Mouse (Mus musculus): ENCODE results near the gene Dmtf1.

Gene Dmtf1

GRCm38 (mm10) chr5:9107296-9108089 is 54.1 kb downstream of the Dmtf1 start:
- no peak for DNase-seq (ENCODE audit: low read depth)

- DNase-seq (ENCODE audit: low read depth), result no peak
Observed at GRCm38 (mm10) chr5:9106806-9107205, 54.8 kb downstream of the Dmtf1 start.

DNA sequence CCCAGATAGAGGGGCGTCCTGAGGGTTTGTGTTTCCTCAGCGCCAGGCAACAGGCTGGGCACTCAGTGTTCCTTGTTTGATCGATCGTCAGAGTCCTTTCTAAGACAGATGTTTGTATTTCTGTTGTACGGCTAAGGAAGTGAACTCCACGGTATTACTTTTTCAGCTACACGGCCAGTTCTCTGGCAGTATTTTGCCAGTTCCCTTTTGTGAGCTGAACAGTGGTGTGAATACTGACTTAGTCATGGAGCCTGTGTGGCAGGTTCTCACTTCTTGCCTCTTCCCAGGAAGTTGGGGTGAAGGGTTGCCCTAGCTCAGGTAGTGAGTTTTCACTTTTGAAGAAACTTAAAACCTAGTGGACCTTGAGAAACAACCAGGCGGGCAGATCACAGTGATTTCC is 57.6 kb downstream of the Dmtf1 start:
- DNase-seq (ENCODE audit: low read depth), result no peak

DNA sequence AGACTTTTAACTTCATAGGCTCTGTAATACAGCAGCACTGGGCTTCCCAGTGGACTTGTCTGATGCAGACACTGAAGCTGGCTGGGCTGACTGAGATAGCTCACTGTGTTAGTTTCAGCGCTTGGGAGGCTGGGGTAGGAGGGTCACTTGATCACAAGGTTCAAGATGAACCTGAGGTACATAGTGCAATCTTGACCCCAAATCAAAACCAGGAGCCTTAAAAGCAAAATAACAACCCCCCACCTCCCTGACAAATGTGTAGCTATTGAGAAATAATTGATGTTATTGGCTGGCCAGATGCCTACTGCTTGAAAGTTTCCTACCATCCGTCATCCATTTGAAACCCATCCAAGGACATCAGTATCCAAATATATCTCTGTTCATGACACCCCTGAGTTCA is 58.9 kb downstream of the Dmtf1 start:
- no peak for DNase-seq (ENCODE audit: low read depth)

- DNase-seq (ENCODE audit: low read depth), result peak; percentile 16
Observed at GRCm38 (mm10) chr5:9100849-9101801, 60.5 kb downstream of the Dmtf1 start.

DNA sequence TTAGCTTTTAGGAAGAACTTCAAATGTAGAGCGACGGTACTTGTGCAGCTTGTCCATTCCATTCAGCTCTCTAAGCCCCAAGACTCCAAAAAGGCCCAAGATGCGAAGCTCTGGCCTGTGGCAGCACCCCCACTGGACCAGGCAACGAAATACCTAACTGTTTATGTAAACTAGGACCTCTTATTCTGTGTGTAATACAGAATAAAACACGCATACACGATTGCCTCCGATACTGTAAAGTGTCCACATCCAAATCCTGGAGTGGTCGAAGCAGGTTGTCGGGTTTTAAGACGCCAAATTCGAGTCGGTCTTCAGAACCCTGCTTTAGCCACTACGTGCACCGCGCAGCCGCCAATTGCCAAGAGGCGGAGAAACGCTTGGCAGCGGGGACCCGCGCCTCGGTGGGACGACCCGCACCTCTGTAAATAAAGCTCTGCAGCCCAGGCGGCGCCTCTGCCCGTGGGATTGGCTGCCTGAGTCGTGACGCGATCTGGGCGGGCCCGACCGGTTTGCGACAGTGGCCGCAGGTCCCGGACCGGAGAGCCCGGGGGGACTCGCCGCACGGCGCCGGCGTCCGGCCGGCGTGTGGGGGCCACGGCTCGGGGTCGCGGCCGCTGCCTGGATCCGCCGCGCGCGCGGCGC is 61.2 kb downstream of the Dmtf1 start, which contains the start of gene Tmem243:
TSS of gene Tmem243 (plus strand) at position 462 of the 642 bp plus-strand sequence.
- DNase-seq (ENCODE audit: low read depth), result peak; percentile 52

GRCm38 (mm10) chr5:9093490-9093889 is 68.1 kb downstream of the Dmtf1 start:
- DNase-seq (ENCODE audit: low read depth), result no peak

DNA sequence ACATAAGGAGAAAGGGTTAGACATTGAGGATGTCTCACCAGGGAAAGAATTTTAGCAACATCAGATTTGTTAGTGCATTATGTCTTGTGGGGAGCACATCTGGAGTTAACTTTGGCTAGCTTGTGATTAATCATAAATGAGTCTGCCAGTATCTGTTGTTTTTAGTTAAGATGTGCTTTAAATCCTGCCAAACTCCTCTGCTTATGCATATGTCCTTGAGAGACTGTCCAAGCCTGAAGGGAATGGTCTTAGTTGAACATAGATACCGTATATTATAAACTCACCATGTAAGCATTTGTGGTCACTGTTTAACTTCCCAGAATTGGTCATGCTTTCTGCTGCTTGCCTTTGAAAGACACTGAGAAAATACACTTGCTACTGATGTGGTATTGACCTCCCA is 68.9 kb downstream of the Dmtf1 start:
- DNase-seq (ENCODE audit: low read depth), result no peak

DNA sequence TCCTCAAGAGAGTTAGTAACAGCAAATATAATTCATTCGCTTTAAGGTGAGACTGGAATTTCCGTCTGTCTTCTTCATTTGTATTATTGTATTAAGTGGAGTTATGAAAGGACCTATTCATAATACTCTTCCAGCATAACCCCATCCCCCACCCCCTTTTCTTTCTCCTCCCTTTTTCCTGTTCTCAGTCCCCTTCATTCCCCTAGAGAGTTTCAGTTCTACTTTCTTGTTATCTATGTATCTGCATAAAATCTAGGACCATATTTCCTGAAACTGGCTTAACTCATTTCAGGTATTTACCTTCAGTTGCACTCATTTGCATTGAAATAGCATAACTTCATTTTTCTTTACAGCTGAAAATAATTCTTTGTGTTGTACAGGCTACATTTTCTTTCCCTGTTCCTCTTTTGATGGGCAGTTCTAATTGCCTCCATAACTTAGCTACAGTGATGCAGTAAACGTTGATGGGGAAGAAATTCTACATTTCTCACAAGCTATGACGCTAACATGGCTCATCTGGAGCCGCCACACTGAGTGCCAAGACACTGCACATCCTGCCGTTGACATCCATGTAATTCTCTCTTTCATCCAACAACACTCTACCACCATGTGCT is 71.0 kb downstream of the Dmtf1 start:
- no peak for DNase-seq (ENCODE audit: low read depth)

DNA sequence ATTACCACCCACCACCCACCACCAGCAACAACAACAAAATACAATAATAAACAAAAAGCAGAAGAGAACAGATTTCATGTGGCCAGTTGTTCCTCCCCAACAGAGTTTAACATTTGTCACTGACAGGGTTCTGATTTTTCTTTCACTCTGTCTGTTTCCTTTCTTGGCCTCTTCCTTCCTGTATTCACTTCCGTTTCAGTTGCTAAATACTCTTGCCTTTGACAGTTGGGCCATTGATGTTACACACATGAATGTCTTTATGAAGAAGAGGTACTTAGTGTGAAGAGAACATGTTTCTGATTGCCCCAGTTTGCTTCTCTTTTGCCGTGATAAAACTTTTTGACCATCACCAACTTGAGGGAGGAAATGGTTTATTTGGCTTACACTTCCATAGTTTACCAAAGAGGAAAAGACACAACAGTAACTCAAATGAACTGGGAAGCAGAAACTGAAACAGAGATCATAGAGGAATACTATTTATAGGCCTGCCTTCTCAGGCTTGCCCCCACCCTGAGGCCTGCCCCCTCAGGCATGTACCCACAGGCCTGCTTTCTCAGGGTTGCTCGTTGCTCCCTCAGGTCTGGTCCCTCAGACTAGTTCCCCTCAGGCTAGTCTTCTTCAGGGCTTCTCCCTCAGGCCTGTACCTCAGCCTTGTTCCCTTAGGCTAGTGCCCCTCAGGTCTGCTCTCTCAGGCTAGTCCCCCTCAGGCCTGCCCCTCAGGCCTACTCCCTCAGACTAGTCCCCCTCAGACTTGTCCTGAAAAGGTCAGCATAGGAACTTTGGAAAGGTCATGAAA is 74.5 kb downstream of the Dmtf1 start:
- no peak for DNase-seq (ENCODE audit: low read depth)

DNA sequence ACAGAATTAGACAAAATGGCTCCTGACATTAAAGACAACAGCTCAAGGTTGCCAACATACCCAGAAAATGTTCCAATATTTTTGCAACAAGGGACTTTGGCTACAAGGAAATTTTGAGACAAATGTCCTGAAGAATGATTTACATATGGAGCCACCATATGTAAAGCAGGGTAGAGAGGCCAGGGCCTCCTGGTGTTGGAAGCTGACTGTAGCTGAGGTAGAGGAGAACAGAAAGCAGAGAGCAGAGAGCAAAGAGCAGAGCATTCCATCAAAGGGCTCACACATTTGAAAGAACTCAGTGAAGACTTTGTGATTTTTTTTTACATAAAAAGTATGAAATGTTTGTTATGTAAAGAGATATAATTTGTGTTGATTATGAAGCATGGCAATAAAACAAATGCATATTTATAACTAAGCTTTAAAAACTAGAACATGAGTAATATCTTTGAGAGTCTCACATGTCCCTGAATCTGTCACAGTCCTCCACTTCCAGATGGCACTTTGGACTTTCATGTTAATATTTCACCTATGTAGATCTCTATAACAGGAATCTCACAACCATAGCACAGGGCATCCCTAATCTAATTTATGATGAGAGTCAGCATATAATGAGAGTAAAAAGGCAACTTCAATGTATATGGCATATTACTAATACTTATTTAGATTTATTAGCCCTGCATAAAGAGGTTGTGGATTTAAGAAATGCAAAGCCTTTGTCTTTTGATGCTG is 81.6 kb downstream of the Dmtf1 start:
- DNase-seq (ENCODE audit: low read depth), result no peak

GRCm38 (mm10) chr5:9073177-9073854 is 88.3 kb downstream of the Dmtf1 start:
- DNase-seq (ENCODE audit: low read depth), result no peak

DNA sequence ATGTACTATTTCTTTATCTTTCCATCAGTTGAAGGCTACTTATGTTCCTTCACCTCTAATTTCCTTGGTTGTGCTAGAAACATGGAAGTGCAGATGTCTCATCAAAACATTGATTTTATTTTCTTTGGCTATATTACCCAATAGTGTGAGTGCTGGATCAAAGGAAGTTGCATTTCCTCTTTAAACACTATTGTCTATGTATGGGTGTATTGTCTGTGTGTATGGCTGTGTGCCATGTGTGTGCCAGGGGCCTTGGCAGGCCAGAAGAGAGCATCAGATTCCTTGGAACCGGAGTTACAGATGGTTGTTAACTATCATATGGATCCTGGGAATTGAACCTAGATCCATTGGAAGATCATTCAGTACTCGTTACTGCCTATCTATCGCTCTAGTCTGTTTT is 90.2 kb downstream of the Dmtf1 start:
- no peak for DNase-seq (ENCODE audit: low read depth)

DNA sequence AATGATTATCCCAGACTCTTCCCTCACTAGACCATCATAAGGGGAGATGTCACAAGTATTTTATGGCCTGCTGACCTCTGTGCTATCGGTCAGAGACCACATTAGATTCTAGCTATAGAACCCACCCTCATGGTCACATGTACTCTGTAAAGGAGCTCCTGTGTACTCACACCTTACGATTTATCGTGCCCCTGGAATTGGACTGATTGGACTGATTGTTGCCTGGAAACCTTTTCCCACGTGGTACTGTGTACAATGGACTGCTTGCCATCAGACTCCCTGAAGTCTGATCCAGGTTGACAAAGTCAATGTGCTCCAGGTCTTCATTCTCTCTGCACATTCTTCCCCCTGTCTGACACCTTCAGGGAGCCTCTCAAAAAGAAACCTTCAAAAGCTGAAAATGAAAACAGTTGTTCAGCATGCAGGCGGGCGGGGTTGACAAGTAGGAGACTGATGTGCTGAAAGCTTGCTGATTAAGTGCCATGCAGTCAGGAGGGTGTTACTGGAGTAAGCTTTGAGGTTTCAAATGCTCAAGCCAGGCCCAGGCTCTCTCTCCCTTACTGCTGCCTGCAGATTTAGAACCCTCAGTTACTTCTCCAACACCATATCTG is 91.9 kb downstream of the Dmtf1 start:
- no peak for DNase-seq (ENCODE audit: low read depth)

- DNase-seq (ENCODE audit: low read depth), result no peak
Observed at GRCm38 (mm10) chr5:9068886-9069285, 92.7 kb downstream of the Dmtf1 start.

All from c-Kit-positive CD71-positive TER-119-negative erythroid progenitor cells, embryonic 14.5 days (primary cell).